Mouse (Mus musculus) cerebellum, postnatal 4 days (tissue): ENCODE data around the gene Aars.
"Not testable (repeated sequence)": the region's sequence is repeated elsewhere in the genome, so short reads cannot be mapped to it uniquely, and the experiment has no call there.

Experiments
- DNase-seq, 2 experiments: peaks; one replicate each; pipeline ENCODE4 v3.0.0; 2022; ENCODE audit warnings: low spot score in 2 of 2, mixed read lengths in 1 of 2

Gene Aars

GRCm38 (mm10) chr8:111032916-111033315 lies at the start of gene Aars:
Gene Aars, plus strand, starts transcription at chr8:111033144.
- no peak for DNase-seq

- no peak for DNase-seq
These were observed 44.9 kb upstream of the Aars start for GRCm38 (mm10) chr8:110987805-110988744.

DNA sequence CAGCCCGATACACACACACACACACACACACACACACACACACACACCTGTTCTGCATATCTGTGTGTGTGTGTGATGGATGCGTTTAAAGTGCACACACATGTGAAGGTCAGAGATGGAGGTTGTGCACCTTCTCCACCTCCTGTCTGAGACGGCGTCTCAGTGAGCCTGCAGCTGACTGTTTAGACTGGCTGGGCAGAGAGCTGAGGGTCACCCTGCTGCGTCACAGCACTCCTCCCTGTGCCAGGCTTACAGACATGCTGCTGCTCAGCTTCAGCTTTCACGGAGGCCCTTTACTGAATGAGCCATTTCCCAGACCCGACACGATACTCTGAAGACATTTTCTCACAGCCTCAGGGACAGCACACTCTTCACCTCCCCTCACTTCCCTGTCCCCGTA lies 42.9 kb upstream of the Aars start:
- DNase-seq = no peak

GRCm38 (mm10) chr8:110996641-110997430 lies 36.1 kb upstream of the Aars start:
- no peak for DNase-seq

DNA sequence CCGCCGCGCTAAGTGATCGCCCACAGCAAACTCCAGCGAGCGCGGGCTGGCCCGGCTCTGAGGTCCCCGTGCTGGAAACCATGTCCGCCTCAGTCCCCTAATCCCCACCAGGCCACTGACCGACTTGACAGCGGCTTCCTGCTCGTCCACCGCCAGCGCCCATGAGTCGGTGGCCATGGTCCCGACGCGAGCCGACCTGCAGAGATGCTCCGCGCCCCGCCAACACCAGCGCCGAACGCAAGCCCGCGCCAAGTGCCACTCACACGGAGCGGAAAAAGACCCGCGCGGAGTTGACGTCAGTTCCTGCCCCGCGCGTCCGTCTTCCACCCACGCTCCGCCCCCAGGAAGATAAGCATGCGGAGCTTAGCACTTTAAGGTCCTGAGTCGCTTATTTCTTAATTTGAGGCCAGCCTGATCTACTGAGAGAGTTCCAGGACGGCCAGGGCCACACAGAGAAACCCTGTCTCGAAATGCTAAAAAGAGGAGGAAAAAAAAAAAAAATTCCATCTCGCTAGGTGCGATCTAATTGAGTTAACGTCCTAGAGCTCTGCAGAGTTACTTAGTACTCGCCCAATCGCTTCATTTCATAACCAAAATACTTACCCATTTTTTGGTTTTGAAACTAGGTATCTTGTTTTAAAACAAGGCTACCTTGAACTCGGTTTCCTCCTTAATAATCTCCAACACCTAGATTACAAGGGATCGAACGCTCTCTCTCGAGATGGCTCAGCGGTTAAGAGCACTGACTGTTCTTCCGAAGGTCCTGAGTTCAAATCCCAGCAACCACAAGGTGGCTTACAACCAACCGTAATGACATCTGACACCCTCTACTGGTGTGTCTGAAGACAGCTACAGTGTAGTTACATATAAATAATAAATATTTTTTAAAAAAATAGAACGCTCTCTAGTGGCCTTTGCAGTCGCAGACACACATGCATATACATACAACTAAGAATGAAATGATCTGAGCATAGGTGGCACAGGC lies 35.1 kb upstream of the Aars start, which contains the start of gene Ddx19a:
Gene Ddx19a (minus strand): TSS at position 254 of the 985 bp plus-strand sequence.
- peak; percentile 73 to 85 for DNase-seq

- DNase-seq = not testable (repeated sequence)
These were observed 22.5 kb upstream of the Aars start for GRCm38 (mm10) chr8:111010230-111010991.

GRCm38 (mm10) chr8:111026609-111027008 lies 6.3 kb upstream of the Aars start:
- not testable (repeated sequence) for DNase-seq

GRCm38 (mm10) chr8:111027391-111027937 lies 5.5 kb upstream of the Aars start:
- DNase-seq = peak; percentile 66 to 81

GRCm38 (mm10) chr8:111029589-111029988 lies 3.4 kb upstream of the Aars start:
- no peak for DNase-seq

GRCm38 (mm10) chr8:111030045-111030444 lies 2.9 kb upstream of the Aars start:
- DNase-seq = no peak

DNA sequence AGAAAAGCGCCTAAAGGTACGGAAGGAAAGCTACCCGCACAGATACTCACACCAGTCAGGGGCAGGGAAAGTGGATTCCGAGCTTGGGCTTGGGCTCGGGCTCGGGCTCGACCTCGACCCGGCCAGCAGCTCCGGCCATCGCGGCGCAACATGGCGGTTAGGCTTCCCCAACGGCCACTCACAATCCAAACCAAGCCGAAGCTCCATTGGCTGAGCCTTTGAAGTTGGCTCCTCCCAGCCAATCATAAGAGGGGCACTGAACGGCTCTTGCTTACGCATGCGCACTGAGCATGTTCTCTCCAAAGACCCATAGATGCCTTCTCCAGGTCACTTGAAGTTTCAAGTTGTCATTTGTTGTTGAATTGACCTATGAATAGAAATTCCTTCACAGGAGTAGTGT lies 1.4 kb upstream of the Aars start, which contains the start of gene Ddx19b:
Gene Ddx19b (minus strand): TSS at position 180 of the 400 bp plus-strand sequence.
- DNase-seq = no peak

DNA sequence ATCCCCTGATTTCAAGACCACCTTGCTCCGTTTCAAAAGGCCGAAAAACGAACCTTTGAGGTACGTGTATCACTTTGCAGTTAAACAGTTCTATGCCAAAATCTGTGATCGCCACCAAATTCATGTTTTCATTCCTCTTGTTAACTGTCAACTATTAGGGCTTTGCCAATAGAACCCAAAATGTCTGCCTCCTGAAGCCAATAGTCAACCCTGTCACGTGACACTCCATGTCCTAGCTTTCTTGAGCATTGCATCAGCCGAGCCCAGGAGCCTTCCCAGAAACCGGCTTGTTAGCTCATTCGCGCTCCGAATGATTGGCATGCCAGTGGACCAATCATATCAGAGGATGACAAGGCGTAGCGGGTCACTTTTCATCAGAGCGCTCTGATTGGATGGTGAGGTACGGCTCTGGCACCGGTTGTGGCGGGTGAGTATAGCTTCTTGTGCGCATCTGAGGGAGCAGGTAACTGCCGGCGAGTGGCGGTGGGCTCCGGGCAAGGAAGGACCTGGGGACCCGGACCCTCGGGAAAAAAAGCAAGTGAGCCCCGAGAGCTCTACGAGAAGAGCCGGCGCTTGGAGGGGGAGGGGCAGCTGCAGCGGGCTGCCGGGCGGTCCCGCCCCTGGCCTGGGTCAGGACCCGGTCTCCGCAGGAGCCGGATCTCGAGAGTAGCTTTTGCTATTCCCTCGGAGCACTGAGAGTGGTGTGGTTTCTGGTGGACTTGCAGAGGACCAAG lies 705 bp downstream of the Aars start:
- DNase-seq = peak; percentile 84 to 95

- peak in 1 of 2 experiments; percentile 28 for DNase-seq
These were observed 1.3 kb downstream of the Aars start for GRCm38 (mm10) chr8:111034276-111034675.

DNA sequence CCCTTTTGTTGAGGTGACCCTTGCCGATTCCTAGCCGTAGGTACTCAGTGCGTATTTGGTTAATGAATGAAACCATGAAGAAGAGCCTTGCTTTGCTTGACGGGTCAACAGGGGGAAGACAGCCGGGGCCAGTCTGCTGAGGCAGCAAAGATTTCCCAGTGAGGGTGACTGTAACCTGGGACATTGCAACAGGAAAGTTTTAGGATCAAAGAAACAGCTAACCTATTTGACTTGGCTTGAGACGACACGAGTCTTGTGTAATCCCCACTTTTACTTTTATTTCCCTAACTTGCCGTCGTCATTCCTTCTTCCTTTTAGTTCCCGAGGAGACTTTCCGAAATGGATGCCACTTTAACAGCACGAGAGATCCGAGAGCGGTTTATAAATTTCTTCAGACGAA lies 3.6 kb downstream of the Aars start:
- DNase-seq = no peak

GRCm38 (mm10) chr8:111042546-111042945 lies 9.6 kb downstream of the Aars start:
- no peak for DNase-seq

DNA sequence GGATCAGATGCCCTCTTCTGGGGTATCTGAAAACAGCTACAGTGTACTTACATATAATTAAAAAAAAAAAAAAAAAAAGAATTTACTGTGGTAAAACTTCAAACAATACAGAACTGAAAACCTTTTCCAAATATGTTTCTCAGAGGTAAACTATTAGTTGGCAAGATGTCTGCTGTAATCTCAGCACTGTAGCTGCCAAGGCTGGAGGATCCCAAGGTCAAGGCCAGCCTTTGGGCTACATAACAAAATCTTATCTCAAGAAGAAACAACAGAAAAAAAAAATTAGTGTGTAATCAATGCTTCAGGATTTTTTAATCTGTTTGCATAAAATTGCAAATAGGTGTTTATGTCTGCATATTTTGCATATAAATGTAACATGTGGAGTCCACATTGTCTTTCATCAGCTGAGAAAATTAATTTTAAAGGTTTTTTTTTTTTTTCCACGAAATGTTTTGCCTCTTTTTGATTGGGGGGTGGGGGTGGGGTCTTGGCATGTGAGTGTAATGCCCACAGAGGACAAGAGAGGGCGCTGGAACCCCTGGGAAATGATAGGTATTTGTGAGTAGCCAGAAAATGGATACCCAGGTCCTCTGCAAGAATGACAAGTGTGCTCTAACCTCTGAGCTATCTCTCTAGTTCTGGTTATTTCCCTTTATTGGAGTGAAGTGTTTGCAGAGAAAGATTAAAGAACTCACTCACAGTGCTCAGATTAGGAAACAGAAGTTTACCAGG lies 11.2 kb downstream of the Aars start:
- DNase-seq = no peak

- no peak for DNase-seq
These were observed 15.8 kb downstream of the Aars start for GRCm38 (mm10) chr8:111048694-111049093.

- DNase-seq = no peak
These were observed 16.2 kb downstream of the Aars start for GRCm38 (mm10) chr8:111049106-111049505.
